Comparison of ENCODE assay signal across 16 mouse cellular contexts in genomic region chr4:106054324-106054723, GRCm38 (mm10).
A peak's percentile ranks its signal among the peaks of the same experiment; 100 is the strongest.
DNase-seq lines count a peak whose midpoint lies in the region; ATAC-seq and TF ChIP-seq lines count a peak whose summit lies in the region.
"Had no signal": no experiment of that assay in that cellular context is flagged by ENCODE, and none has a peak within 500 bp of the region (broad histone marks: within the 10 kb centered on the region; RNA-seq: fewer than 3 reads in every experiment).

No protein-coding gene starts in this region.

- no peaks in the 10 kb centered on the region for H3K79me2 ChIP-seq in heart, adult 2 months (replicated peaks; ENCODE audit: control insufficient read depth, insufficient read depth, low read length)

- no peak for DNase-seq in heart, adult 2 months
- DNase-seq in heart, adult 11 months = no peak
- DNase-seq in left cerebral cortex, adult 2 months (ENCODE audit: extremely low spot score in 1 of 2, low spot score in 2 of 2) = peak in 1 of 2 experiments; percentile 11
- DNase-seq in left cerebral cortex, postnatal 4 days = no peak
- DNase-seq in adrenal gland, postnatal 10 days = peak; percentile 15
- DNase-seq: cerebellum, adult 8-10 months; heart, postnatal 4 days had no signal

- intact Hi-C loops in heart, adult 2 months (cut with DNase I) = loop anchor here (10.0 kb wide), 1 partner anchor 900 kb away; the partner anchor contains the start of gene Plpp3
- intact Hi-C loops in left cerebral cortex, adult 2 months (cut with DNase I) = no loop called here
- intact Hi-C loops in left cerebral cortex, postnatal 4 days (cut with DNase I) = no loop called here

- H3K9ac ChIP-seq in heart, adult 2 months (ENCODE audit: low read depth, low read length) = no peak overlapping the region
- H3K9ac ChIP-seq: embryonic facial prominence, embryonic 15.5 days; forebrain, embryonic 12.5 days; heart, embryonic 12.5 days; liver, embryonic 12.5 days; lung, embryonic 15.5 days had no signal

- no peaks in the 10 kb centered on the region for H3K27me3 ChIP-seq in heart, adult 2 months (ENCODE audit: control insufficient read depth, insufficient read depth, low read length)
- H3K27me3 ChIP-seq in small intestine, adult 2 months (ENCODE audit: control insufficient read depth, insufficient read depth, low read length) = no peaks in the 10 kb centered on the region
- H3K27me3 ChIP-seq: embryonic facial prominence, embryonic 15.5 days; forebrain, embryonic 12.5 days; heart, embryonic 12.5 days; liver, embryonic 12.5 days; lung, embryonic 15.5 days had no signal

- peak; percentile 34 for TF ChIP-seq CTCF in heart, adult 2 months (IDR thresholded peaks at IDR 0.05)
- peak; percentile 9; the same call in 1 of the 2 replicates for TF ChIP-seq CTCF in left cerebral cortex, adult 2 months (IDR thresholded peaks at IDR 0.05)
- peak; percentile 17; the same call in 1 of the 2 replicates for TF ChIP-seq CTCF in small intestine, adult 2 months (IDR thresholded peaks at IDR 0.05; ENCODE audit: extremely low read depth, insufficient read length, insufficient replicate concordance, low read depth, low read length)

- H3K27ac ChIP-seq in heart, adult 2 months = no peak overlapping the region
- no peak overlapping the region for H3K27ac ChIP-seq in left cerebral cortex, adult 2 months
- H3K27ac ChIP-seq in small intestine, adult 2 months (ENCODE audit: insufficient read depth, low read depth, low read length) = no peak overlapping the region
- H3K27ac ChIP-seq: embryonic facial prominence, embryonic 15.5 days; forebrain, embryonic 12.5 days; liver, embryonic 12.5 days; lung, embryonic 15.5 days had no signal

- no peak for TF ChIP-seq POLR2A in heart, adult 2 months (IDR thresholded peaks at IDR 0.05; ENCODE audit: insufficient read depth, low read depth, low read length)
- no peak for TF ChIP-seq POLR2A in small intestine, adult 2 months (IDR thresholded peaks at IDR 0.05; ENCODE audit: low read depth, low read length)

- H3K4me1 ChIP-seq in heart, adult 2 months (ENCODE audit: control insufficient read depth, insufficient read depth, low read length) = peaks cover 1% of the 10 kb centered on the region; the same call in 1 of the 2 replicates
- peaks cover 12% of the 10 kb centered on the region; the same call in 1 of the 2 replicates for H3K4me1 ChIP-seq in small intestine, adult 2 months (ENCODE audit: control insufficient read depth, insufficient read depth, insufficient read length, low read length)
- H3K4me1 ChIP-seq: liver, embryonic 12.5 days; lung, embryonic 15.5 days had no signal

- ATAC-seq in megakaryocyte, adult 5-6 weeks (ENCODE audit: poor library complexity, severe bottlenecking) = no peak
- ATAC-seq: inflammation-experienced regulatory T-cells, adult 6 months; liver, embryonic 12.5 days had no signal

- H3K36me3 ChIP-seq in heart, adult 2 months (ENCODE audit: control insufficient read depth, insufficient read depth, low read length) = no peaks in the 10 kb centered on the region
- H3K36me3 ChIP-seq in small intestine, adult 2 months (ENCODE audit: control insufficient read depth, insufficient read depth, low read length) = no peaks in the 10 kb centered on the region
- H3K36me3 ChIP-seq: embryonic facial prominence, embryonic 15.5 days; forebrain, embryonic 12.5 days; heart, embryonic 12.5 days; liver, embryonic 12.5 days; lung, embryonic 15.5 days had no signal

- no peak for TF ChIP-seq EP300 in heart, adult 2 months (IDR thresholded peaks at IDR 0.05; ENCODE audit: insufficient read depth, low read depth, low read length)

- no peak overlapping the region for H3K4me3 ChIP-seq in heart, adult 2 months
- H3K4me3 ChIP-seq in left cerebral cortex, adult 2 months = no peak overlapping the region
- H3K4me3 ChIP-seq in small intestine, adult 2 months (ENCODE audit: low read depth, low read length) = no peak overlapping the region
- H3K4me3 ChIP-seq: embryonic facial prominence, embryonic 15.5 days; forebrain, embryonic 12.5 days; heart, embryonic 12.5 days; liver, embryonic 12.5 days; lung, embryonic 15.5 days; myocyte had no signal

- WGBS in heart, adult 2 months = 47% methylated on average over 7 of the region's 7 CpGs
- 41% methylated on average over 7 of the region's 7 CpGs for WGBS in small intestine, adult 2 months
